Mouse (Mus musculus): Measurements from ENCODE around the gene Grip2.

Gene Grip2

DNA sequence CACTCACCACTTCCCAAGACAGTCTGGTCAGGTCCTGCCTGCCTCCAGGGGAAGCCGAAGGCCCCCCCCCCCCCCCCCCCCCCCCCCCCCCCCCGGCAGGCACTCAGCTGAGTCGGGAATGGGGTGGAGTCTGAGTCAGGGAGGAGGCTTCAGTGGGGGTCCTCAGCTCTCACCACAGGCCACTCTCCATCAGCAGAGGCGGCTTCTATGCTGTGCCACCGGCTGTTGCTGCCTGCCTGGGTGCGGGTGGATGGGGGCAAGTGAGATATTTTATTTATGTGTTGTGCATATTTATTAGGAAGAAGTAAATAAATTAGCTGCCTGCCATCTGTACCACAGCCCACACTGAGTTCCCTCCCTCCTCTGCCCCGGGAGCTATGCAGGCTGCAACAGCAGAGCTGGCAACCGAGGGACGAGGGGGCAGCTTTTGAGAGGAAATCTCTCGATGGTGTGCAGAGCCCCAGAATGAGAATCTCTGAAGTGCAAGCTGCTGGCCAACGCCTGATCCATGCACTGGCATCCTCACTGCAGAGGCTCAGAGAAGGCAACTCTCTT lies at the start of gene Grip2:
Grip2 (minus strand) TSS at position 235 of the 555 bp plus-strand sequence.
- DNase-seq (ENCODE audit: low read depth, low spot score): no peak

DNA sequence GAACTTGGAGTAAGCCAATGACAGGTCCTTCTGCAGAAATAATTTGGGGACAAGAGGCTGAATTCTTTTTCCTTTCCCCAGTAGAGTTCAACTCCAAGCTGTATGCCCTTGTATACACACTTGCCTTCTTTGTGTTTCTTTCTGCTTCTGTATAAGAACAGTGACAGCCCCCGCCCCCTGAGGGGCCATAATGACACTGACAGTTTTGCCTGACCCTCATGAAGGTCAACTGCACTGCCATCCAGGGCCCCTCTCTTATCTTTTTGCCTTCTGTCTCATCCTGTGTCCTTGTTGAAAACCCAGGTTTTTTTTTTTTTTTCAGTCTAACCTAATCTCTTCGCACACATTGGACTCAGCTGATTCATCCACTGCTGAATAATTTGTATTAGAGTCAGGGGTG lies 45.7 kb upstream of the Grip2 start:
- no peak for DNase-seq (ENCODE audit: low read depth, low spot score)

DNA sequence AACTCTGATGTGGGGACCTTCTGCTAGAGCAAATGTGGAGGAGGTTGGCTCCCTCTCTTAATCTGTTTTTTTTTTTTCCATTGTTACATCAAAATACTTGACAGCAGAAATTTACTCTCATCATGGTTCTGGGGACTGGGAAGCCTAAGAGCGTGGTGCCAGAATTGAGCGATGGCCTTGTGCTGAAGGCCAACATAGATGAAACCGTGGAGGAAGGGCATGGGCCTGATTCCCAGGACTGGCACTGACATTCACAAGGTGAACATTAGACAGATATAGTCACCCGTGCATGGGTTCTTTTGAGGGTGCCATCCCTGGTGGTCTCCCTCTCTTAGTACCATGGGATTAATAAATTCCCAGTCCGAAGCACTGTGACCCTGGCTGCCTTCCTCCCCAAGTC lies 41.0 kb upstream of the Grip2 start:
- no peak for DNase-seq (ENCODE audit: low read depth, low spot score)

DNA sequence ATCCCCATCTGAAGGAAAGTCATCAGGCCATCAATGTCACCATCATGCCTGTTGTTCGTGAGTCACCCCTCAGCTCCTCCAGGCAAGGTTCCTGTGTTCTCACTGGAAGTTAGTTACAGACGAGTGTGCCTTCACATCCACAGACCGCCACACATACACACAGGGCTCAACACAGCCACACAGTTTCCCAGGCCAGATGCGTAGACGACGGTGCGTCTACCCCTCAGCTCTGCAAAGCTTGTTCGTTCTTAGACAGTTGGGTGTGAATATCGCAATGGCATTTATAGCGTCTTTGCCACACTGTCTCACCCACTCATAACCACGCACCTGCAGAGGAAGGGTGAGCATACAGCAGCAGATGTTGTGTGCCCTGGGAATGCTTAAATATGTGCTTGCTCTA lies 38.6 kb upstream of the Grip2 start:
- DNase-seq (ENCODE audit: low read depth, low spot score): no peak

DNA sequence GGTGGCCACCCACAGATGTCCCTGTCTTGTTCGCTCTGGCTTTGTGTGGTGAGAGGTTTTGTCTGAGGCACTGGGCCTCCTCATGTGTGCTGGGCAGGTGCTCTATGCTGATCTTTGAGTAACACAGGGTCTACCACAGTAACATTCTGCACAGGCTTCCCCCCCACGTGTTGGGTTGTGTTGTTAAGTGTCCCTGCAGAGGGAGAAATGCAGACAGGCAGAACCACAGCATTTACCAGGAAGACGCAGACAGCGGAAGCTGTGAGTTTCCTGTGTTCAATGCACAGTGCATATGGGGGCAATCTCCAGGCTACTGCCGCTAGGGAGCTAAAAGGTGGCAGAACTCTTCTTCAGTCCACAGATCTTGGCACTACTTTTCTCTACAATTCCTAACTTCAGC lies 37.5 kb upstream of the Grip2 start:
- no peak for DNase-seq (ENCODE audit: low read depth, low spot score)

DNA sequence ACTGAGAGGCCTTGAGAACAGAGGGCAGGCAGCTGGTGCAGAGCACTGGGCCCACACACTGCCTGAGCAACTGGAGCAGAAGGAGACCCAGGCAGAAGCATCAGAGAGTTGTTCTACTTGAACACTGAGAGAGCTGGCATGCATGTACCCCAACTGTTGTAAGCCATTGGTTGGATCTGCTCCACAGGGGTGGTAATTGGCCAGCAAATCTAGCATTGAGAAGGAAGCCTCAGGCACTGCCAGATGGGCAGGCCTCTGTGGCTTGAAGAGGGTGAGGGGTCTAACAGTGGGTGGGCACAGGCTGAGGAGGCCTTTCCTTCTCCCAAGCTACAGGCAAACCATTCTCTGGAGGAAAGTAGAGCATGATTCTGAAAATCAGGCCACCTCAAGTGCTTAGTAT lies 35.8 kb upstream of the Grip2 start:
- no peak for DNase-seq (ENCODE audit: low read depth, low spot score)

DNA sequence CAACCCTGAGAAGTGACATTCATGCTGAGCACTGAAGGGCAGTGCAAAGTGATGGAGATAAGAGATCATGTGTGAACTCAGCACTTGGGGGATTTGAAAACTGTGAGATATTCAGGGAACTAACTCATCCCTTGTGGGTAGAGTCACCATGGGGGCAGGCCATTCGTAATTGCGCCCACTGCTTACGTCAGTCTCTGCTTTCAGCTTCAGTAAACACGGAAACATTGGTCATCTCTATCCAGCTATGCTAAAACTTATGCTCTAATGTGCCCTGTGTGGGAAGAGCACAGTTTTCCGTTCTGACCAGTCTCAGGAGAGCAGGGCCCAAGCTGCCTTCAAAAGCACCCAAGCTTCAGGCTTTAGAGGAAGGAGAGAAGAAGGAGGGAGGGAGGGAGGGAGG lies 31.3 kb upstream of the Grip2 start:
- DNase-seq (ENCODE audit: low read depth, low spot score): no peak

DNA sequence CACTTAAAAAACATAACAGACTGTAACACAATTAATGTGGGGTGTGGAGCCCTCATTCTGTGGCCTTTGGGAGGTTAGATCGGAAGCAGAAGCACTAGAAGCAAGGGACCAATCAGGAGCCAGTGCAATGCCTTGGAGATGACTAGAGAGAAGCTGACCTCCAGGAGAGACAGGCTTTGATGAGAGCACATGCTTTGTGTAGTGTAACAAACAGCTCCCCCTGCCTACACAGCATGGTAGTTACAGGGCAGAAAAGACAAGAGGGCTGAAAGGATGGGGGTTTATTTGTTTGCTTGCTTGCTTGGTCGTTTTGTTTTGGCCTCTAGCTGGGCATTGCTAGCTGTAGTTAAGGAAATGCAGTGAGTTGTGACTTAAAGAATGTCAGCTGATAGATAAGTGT lies 25.5 kb upstream of the Grip2 start:
- DNase-seq (ENCODE audit: low read depth, low spot score): peak; percentile 32

DNA sequence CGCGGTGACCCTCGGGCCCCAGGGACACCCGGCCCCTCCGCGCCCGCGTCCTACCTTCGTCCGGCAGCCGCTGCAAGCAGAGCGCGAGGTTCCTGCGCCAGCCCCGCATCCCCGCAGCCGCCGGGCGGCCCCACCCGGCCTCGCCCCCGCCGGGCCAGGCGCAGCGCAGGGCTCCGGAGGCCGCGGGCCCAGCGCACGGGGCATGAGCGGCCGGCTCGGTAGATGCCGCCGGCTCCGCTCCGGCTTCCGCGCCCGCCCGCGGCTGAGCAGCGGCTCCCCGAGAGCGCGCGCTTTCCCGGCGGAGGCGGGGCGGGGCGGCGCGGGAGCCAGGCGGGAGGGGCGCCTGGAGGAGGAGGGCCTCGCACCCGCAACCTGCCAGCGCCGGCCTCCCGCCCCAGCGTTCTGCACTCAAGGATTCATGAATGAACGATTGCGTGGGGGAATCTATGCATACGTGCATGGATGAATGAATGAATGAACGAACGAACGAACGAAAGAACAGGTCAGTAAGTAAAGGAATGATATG lies 16.6 kb upstream of the Grip2 start:
- DNase-seq (ENCODE audit: low read depth, low spot score): no peak

DNA sequence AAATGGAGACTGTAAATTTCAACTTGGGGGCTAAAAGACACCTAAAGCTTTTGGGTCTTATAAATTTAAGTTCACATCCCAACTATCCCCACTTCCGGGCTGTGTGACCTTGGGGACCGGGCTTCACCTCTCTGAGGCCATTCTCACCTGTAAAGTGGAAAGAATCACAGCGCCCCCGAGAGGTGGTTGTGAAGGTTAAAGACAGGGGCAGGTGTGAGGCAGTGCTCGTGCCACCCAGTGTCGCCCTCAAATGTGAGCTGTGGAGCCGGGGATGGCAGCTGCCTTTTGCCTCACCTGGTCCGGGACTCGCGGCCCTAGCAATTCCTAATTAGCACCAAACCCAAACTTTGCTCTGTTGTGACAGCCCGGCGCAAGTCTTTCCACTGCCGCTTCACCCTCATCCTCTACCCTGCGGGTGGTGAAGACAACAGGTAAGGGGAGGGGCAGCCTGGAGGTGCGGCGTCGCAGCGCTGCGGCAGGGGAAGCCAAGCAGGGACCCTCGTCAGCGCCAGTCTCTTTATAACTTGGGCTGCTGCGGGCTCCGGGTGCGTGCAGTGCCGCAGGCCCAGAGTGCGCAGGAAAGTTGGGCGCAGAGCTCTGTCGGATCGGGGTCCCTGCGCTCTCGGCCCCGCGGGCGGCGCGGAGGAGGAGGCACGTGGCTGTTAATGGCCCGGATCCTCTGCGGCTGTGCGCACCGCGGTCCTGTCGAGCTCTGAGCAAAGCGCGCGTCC lies 16.0 kb upstream of the Grip2 start:
- no peak for DNase-seq (ENCODE audit: low read depth, low spot score)

DNA sequence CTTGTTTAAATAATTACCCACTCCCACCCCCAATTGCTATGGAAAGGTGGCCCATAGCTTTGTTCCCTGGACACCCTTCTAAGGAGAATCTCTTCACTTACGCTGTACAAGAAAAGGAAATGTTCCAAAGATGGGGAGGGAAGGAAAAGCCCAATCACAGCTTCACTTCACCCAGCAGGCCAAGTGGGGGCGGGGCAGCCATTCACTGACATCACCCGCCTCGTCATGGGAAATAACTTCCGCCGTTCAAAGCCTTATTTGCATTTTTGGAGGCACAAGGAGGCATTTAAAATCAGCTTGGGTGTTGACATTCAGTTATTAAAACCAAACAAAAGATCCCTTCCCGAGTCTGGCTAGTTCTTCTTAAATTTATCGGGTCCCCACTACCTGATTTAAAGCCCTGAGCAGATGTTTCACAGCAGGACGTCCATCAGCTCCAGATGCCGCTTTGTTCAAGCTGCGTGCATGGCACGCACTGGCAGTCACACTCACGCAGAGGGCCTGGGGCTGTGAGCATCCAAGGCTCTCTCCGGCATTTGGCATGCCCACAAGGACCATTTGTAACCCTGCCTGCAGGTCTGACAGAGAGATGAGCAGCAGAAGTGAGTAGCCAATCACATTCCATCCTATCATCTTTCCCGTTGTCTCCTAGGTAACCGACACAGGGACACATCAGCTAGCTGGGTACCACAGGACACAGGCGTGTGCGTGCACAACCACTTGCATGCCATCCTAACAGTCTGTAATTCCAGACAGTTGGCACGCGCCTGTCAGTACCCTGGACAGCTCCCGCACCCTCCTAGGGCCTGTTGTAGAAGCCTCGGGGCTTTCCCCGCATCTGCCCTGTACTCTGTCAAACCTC lies 12.2 kb upstream of the Grip2 start:
- peak; percentile 71 for DNase-seq (ENCODE audit: low read depth, low spot score)

DNA sequence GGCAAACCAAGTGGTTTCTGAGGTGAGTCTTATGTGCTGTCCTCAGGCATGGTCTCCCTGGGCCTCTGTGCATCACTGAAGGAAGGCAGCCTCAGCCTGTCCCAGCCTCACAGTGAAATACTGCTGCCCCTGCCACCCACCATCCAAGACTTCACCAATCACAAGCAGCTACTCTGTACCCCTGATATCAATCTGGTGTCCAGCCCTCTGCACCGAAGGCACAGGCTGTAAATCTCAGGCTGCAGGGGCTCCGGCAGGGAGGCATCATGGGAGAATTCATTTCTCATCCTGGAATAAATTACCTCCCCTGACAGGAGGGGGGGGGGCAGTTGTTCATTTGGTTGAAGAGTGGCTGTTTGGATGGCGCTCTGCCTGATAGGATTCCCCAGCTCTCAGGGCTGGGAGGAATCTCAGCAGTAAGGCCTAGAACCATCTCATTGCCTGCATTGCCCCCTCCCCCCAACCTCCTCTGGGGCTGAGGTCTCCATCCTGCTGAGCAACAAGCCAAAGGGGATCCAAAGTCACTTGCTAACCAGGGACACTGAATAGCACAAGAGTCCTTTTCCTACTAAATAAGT lies 5.9 kb upstream of the Grip2 start:
- DNase-seq (ENCODE audit: low read depth, low spot score): peak; percentile 19

DNA sequence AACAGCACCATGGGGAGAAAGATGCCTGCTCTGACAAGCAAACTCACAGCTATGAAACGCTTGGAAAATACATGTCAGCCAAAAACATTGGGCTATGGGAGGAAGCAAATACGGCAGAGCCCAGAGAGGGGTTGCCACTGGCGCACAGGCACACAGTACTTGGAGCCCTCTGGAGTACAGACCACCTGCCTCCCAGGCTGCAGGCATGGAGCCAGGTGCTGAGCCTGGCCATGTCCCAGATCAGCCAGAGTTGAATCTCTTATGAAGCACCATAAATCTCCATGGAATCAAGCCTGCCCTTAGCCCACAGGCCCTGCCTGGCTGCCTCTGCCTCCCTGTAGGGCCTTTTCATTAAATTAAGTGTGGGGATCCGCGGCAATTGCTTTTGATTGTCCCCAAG lies 876 bp upstream of the Grip2 start:
- no peak for DNase-seq (ENCODE audit: low read depth, low spot score)

DNA sequence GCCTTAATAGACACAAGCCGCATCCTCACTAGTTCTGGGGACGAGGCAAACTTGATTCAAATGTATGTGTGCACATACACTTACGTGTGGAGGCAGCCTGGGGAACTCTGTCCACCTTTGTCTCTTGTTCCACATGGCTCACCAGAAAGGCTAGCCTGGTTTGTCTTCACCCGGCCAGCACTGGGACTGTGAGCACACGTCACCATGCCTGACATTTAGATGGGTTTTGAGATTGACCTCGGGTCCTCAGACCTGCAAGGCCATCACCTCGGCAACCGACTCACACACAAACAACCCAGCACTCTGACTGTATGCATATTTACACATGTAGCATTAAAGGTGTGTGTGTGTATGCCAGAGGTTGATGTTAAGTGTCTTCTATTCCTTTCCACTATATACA lies 8.8 kb downstream of the Grip2 start:
- no peak for DNase-seq (ENCODE audit: low read depth, low spot score)

DNA sequence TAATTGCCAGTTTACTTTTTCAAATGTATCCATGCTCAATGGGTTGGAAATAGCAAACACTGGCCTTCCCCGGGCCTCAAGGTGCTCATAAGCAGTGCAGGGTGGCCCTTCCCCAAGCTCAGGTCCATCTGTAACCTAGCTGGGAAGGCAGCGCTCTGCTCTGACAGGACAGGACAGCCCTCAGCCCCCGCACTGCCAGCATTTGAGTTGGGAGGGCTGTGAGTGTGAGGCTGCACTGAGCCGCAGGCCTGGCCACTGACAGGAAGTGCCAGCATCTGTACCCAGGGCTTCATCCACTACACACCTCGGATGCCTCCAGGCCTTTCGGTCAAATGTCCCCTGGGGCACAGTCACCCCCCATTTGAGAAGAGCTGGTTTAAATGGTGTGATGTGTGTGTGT lies 11.1 kb downstream of the Grip2 start:
- DNase-seq (ENCODE audit: low read depth, low spot score): no peak

DNA sequence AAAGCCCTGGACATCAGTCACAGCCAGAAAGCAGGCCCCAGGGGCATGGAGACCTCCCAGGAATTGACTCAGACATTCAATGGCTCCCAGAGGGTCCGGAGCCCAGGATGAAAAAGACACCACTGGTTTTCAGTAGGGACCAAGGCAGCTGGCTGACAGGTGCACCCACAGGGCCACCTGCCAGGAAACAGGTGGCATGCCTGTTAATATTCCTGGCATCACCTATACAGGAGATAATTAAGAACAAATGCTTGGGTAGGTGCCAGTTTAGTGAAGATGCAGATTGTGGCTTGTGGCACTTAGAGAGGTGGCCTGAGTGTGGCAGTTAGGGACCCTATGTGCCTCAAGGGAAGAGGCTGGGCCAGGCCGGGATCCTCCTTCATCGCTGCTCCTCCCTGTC lies 13.4 kb downstream of the Grip2 start:
- DNase-seq (ENCODE audit: low read depth, low spot score): no peak

DNA sequence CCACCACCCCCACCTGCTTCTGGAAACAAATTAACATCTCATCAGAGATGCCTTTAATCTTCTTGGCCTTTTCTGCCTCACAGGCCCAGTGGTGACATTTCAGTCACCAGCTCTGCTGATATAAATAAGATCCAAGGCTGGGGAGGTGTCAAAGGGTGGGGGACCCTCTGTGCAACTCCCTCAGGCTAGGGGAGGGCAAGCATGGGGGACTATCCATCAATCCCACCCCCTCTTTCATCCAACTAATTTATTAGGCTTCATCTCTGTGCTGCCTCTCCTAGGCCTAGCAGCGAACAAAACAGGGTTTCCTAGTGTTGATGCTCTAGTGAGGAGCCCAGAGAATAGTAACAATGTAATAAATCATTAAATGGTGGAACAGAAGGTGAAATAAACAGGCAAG lies 17.0 kb downstream of the Grip2 start:
- no peak for DNase-seq (ENCODE audit: low read depth, low spot score)

DNA sequence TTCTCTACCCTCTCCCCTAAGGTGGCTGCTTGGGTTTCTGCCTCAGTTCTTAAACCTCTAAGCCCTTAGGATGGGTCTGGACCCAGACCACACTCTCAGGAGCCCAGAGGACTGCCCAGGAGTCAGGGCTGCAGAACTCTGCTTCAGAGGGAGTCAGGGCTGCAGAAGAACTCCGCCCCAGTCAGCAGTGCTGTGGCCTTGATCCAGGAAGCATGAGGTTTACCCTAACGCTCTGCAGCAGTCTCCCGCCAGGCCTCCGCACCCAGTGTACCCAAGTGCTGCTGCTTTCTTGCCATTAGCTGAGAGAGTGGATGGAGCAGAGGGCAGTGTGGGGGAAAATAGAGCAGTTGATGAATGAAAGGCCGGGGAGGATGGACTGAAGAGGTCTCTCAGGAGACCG lies 19.0 kb downstream of the Grip2 start:
- DNase-seq (ENCODE audit: low read depth, low spot score): no peak

DNA sequence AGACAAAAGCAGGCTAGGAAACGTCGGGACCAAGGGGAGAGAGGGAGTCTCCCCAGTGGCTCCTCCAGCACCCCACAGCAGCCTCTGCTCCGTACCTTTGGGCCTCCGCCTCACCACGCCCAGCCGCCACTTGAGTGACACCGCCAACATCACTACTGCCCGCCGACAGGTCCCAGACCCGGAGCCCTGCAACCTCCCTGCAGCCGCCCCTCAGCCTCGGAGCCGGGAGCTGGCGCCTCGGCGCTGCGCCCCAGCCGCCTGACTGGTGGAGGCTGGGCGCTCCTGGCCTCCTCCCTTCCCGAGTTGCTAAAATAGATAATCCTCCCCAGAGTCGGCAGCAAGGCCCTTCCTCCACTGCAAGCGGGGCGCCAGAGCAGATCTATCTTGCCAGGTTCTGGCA lies 19.9 kb downstream of the Grip2 start:
- no peak for DNase-seq (ENCODE audit: low read depth, low spot score)

DNA sequence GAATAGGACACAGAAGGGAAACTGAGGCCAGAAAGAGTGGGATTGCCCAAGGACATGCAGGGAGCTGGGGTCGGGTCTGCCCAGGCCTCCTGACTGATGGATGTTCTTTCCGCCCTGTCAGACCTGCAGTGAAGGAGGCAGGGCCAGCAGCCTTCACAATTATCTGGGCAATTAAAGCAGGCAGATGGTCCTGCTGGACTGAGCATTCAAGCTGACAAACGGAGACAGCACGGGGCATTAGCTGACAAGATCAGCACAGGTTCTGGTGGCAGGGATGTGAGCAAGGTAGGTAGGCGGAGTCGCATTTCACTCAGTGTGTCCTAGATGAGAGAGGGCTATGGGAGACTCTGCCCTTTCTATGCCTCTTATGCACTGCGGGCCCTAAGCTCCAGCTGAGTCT lies 22.9 kb downstream of the Grip2 start:
- DNase-seq (ENCODE audit: low read depth, low spot score): no peak

DNA sequence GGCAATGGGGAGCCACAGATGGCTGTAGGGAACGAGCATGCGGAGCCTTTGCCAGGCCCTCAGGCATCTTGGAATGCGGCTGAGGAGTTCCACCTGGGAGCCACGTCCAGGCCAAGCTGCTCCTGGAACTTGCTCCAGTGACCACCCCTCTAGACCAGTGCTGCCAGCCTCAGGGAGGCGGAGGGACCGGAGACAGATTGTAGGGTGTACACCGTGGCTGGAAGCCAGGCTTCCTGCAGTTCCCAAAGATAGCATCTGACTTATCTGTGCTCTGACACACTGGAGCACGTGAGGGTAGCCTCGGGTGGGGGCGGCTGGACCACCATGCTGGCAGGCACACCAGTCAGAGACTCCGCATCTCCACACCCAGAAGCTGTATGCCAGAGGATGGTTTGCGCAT lies 28.6 kb downstream of the Grip2 start:
- no peak for DNase-seq (ENCODE audit: low read depth, low spot score)

DNA sequence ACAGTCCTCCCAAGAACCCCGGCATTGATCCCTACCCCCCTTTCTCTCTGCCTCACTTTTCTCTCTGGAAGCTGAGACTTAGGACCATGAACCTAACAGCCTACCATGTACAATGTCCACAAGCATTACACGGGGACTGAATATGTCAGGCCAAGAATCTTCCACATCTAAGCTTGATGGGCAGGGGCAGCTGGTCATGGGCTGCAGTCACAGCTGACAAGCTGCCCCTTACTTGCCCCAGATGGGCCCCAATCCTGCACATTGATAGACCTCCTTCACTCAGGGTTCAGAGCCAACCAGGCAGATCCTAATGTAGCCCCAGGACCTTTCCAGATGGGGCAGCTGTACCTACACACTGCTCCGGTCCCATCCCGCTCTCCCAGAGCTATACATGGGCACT lies 30.3 kb downstream of the Grip2 start:
- no peak for DNase-seq (ENCODE audit: low read depth, low spot score)

All from embryo, embryonic 11.5 days (tissue).